Mouse (Mus musculus) liver, adult 2 months (tissue): ENCODE results near the gene Slc2a13.

ENCODE experiments used
- CTCF ChIP-seq: fragments of 200-500 bp; IDR thresholded peaks from 2 replicates; pipeline ENCODE4 v1.5.1; 2011; ENCODE audit warnings: low read depth, low read length, control low read depth
- POLR2A ChIP-seq: fragments of 200-500 bp; IDR thresholded peaks from 2 replicates; pipeline ENCODE4 v1.6.1; 2011; ENCODE audit warnings: low read length, control low read depth; ENCODE audit not compliant: insufficient read depth; ENCODE audit errors: extremely low read depth

GRCm38 (mm10) chr15:91338350-91338749 lies 234.7 kb downstream of the Slc2a13 start:
- TF ChIP-seq CTCF (no peak; the same call in 1 of the 2 replicates), POLR2A (no peak)
